Mouse (Mus musculus) myocyte (in vitro differentiated cells): ENCODE data around the gene Arhgdia.

Source experiments
- CEBPB ChIP-seq: IDR thresholded peaks from 2 replicates; pipeline ENCODE4 v1.6.1; 2011; ENCODE audit warnings: mild to moderate bottlenecking, moderate library complexity; ENCODE audit not compliant: poor library complexity, insufficient read depth, severe bottlenecking
- E2F4 ChIP-seq: IDR thresholded peaks from one replicate; pipeline ENCODE4 v1.6.1; 2011; ENCODE audit warnings: mild to moderate bottlenecking, control low read depth, moderate library complexity; ENCODE audit not compliant: insufficient read depth
- MAX ChIP-seq: IDR thresholded peaks from one replicate; pipeline ENCODE4 v1.6.1; 2011; ENCODE audit warnings: low read depth, mild to moderate bottlenecking, control low read depth
- MYOD1 ChIP-seq, 3 experiments: IDR thresholded peaks; one replicate each; pipeline ENCODE4 v1.6.1; 2011; ENCODE audit warnings: control low read depth in 2 of 3, low read depth in 2 of 3, mild to moderate bottlenecking in 2 of 3, moderate library complexity in 1 of 3; ENCODE audit not compliant: insufficient read length in 2 of 3, control insufficient read depth in 1 of 3
- MYOG ChIP-seq, 3 experiments: IDR thresholded peaks; one replicate each; pipeline ENCODE4 v1.6.1; 2011; ENCODE audit warnings: control low read depth in 2 of 3, low read depth in 2 of 3, mild to moderate bottlenecking in 2 of 3; ENCODE audit not compliant: insufficient read length in 2 of 3, control insufficient read depth in 1 of 3, insufficient read depth in 1 of 3
- POLR2A ChIP-seq: IDR thresholded peaks from one replicate; pipeline ENCODE4 v1.6.1; 2011; ENCODE audit warnings: low read depth, mild to moderate bottlenecking, control low read depth, moderate library complexity; ENCODE audit not compliant: insufficient read length
- REST ChIP-seq: IDR thresholded peaks from one replicate; pipeline ENCODE4 v1.6.1; 2011; ENCODE audit warnings: mild to moderate bottlenecking, control low read depth, moderate library complexity; ENCODE audit not compliant: insufficient read depth, insufficient read length
- TCF12 ChIP-seq: IDR thresholded peaks from one replicate; pipeline ENCODE4 v1.6.1; 2011; ENCODE audit warnings: mild to moderate bottlenecking, control low read depth; ENCODE audit not compliant: poor library complexity, insufficient read depth, severe bottlenecking
- TCF3 ChIP-seq: IDR thresholded peaks from one replicate; pipeline ENCODE4 v1.6.1; 2011; ENCODE audit warnings: low read depth, control low read depth; ENCODE audit not compliant: insufficient read length
- USF1 ChIP-seq: IDR thresholded peaks from one replicate; pipeline ENCODE4 v1.6.1; 2011; ENCODE audit warnings: low read depth, mild to moderate bottlenecking, control low read depth, moderate library complexity

- TF ChIP-seq MAX (no peak), MYOD1 (IDR thresholded peaks at IDR 0.05; ENCODE audit: control insufficient read depth in 1 of 3, insufficient read length in 2 of 3, low read depth in 2 of 3) (no peak), REST (no peak), TCF12 (no peak), E2F4 (no peak), POLR2A (no peak), USF1 (no peak), MYOG (IDR thresholded peaks at IDR 0.05; ENCODE audit: control insufficient read depth in 1 of 3, insufficient read depth in 1 of 3, insufficient read length in 2 of 3, low read depth in 2 of 3) (no peak), CEBPB (no peak), TCF3 (no peak)
These were observed 523 bp downstream of the Arhgdia start for GRCm38 (mm10) chr11:120580871-120581331.
